Mouse (Mus musculus) testis, adult 2 months (tissue): ENCODE data around the gene Trak2. TPM values are rescaled to one million over a fixed set of nuclear protein-coding genes. Genes with fewer than 3 reads are reported as not detected.
"Not testable (repeated sequence)": the region's sequence is repeated elsewhere in the genome, so short reads cannot be mapped to it uniquely, and the experiment has no call there.

Experiments
- H3K27ac ChIP-seq: fragments of 200-500 bp; 2 replicates; pipeline ENCODE4 v1.5.1; 2012; ENCODE audit warnings: low read depth, low read length; ENCODE audit not compliant: control insufficient read depth, insufficient read depth
- H3K27me3 ChIP-seq: fragments of 200-500 bp; 2 replicates; pipeline ENCODE4 v1.6.1; 2012; ENCODE audit warnings: mild to moderate bottlenecking, low read length, moderate library complexity; ENCODE audit not compliant: control insufficient read depth, insufficient read depth
- H3K36me3 ChIP-seq: fragments of 200-500 bp; 2 replicates; pipeline ENCODE4 v1.6.1; 2012; ENCODE audit warnings: mild to moderate bottlenecking, low read length; ENCODE audit not compliant: control insufficient read depth, insufficient read depth
- H3K4me1 ChIP-seq: fragments of 200-500 bp; 2 replicates; pipeline ENCODE4 v1.6.1; 2012; ENCODE audit warnings: low read length; ENCODE audit not compliant: control insufficient read depth, insufficient read depth
- H3K4me3 ChIP-seq: fragments of 200-500 bp; 2 replicates; pipeline ENCODE4 v1.5.1; 2012; ENCODE audit warnings: low read depth, mild to moderate bottlenecking, low read length, moderate library complexity, mixed read lengths; ENCODE audit not compliant: control insufficient read depth
- CTCF ChIP-seq: fragments of 200-500 bp; IDR thresholded peaks from 2 replicates; pipeline ENCODE4 v1.5.1; 2012; ENCODE audit warnings: low read depth, mild to moderate bottlenecking, inconsistent platforms, low read length, moderate library complexity; ENCODE audit not compliant: control insufficient read depth, insufficient read depth, insufficient replicate concordance
- POLR2A ChIP-seq: fragments of 200-500 bp; IDR thresholded peaks from 2 replicates; pipeline ENCODE4 v1.6.1; 2012; ENCODE audit warnings: low read depth, mild to moderate bottlenecking, inconsistent platforms, low read length, moderate library complexity; ENCODE audit not compliant: control insufficient read depth
- polyA plus RNA-seq: library from polyadenylated mRNA; depleted of rRNA; stranded (reverse); fragments of >200 nt; gene quantifications from 2 replicates; pipeline ENCODE4 v1.2.3, GENCODE M21; 2012

Gene Trak2
- polyA plus RNA-seq, 1 experiment: 3.6 TPM

DNA sequence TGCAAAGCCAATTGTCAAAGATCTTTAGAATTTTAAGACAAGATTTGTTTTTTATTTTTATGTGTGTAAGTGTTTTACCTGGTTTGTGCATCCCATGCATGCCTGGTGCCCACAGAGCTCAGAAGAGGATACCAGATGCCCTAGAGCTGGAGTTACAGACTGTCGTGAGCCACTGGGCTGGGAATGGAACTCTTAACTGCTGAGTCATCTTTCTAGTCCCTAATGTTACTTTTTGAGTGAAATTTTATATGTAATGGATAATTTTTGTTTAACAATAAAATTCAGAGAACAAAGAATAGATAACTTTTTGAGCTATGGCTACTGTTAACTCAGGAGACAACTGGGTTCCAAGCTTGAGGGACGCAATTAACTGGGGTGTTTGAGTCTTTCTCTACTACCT is 13.5 kb downstream of the Trak2 start:
- Histone ChIP-seq H3K4me1 (no peaks in the 10 kb centered on the region), H3K4me3 (no peak overlapping the region), H3K27me3 (no peaks in the 10 kb centered on the region), H3K27ac (no peak overlapping the region), H3K36me3 (no peaks in the 10 kb centered on the region)
- no peak for TF ChIP-seq POLR2A
- no peak for TF ChIP-seq CTCF

DNA sequence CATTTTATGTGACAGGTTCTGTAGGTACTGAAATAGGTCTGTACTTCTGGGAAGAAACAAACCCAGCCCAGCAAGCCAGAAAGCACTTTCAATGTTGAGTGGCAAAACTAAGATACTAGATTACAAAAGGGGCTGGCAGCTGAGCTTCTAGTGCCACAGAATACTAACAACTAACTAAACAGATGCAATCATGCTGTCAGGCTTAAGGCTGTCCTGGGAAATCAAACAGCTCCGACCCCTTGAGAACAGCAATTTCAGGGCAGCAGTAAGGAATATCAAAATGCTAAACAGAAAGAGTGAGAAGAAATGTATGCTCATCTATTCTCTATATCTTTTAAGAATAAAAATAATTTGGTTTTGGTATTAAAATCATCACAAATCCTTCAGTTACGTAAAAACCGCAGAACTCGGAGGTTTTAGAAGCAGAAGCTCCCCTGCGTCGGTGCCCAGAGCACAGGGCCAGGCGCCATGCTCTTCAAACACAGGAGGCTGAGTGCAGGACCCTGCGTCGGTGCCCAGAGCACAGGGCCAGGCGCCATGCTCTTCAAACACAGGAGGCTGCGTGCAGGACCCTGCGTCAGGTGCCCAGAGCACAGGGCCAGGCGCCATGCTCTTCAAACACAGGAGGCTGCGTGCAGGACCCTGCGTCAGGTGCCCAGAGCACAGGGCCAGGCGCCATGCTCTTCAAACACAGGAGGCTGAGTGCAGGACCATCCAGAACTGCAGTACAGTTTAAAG is 14.3 kb downstream of the Trak2 start:
- H3K27ac ChIP-seq, H3K36me3 ChIP-seq, H3K4me1 ChIP-seq, H3K4me3 ChIP-seq, H3K27me3 ChIP-seq: not testable (repeated sequence)

- no peak for TF ChIP-seq POLR2A
- TF ChIP-seq CTCF: no peak
- no peak overlapping the region for H3K27ac ChIP-seq
- H3K27me3 ChIP-seq: no peaks in the 10 kb centered on the region
- H3K4me1 ChIP-seq: no peaks in the 10 kb centered on the region
- H3K4me3 ChIP-seq: no peak overlapping the region
- no peaks in the 10 kb centered on the region for H3K36me3 ChIP-seq
Observed at GRCm38 (mm10) chr1:58957931-58958330, 15.3 kb downstream of the Trak2 start.

DNA sequence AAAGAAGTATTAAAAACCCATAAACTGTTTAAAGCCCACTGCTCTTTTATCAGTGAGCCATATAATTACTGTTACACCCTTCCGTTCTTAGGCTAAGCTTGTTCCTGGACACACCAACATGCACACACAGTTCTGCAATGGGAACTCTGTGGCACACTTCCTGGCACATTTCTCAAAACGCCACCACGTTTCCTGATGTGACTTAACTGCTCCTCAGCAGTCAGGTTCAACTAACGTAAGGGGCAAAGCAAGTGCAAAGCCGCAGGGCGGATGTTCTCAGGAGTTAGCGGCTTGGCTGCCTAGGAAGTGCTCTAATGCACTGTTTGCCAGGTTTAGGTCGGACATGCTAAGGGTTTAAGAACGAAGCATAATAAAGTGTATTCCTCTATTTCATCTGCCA is 17.0 kb downstream of the Trak2 start:
- TF ChIP-seq CTCF (no peak), POLR2A (no peak)

GRCm38 (mm10) chr1:58955716-58956115 is 17.5 kb downstream of the Trak2 start:
- Histone ChIP-seq H3K36me3 (no peaks in the 10 kb centered on the region), H3K4me1 (no peaks in the 10 kb centered on the region), H3K27me3 (no peaks in the 10 kb centered on the region), H3K27ac (no peak overlapping the region), H3K4me3 (no peak overlapping the region)
- no peak for TF ChIP-seq POLR2A

More for the DNA sequence above, 17.0 kb downstream of the Trak2 start:
- Histone ChIP-seq H3K36me3 (no peaks in the 10 kb centered on the region), H3K27me3 (no peaks in the 10 kb centered on the region), H3K27ac (no peak overlapping the region), H3K4me1 (no peaks in the 10 kb centered on the region), H3K4me3 (no peak overlapping the region)

- H3K27me3 ChIP-seq: no peaks in the 10 kb centered on the region
- H3K36me3 ChIP-seq: no peaks in the 10 kb centered on the region
- no peak for TF ChIP-seq POLR2A
- TF ChIP-seq CTCF: no peak
- no peak overlapping the region for H3K27ac ChIP-seq
- H3K4me1 ChIP-seq: no peaks in the 10 kb centered on the region
- H3K4me3 ChIP-seq: no peak overlapping the region
Observed at GRCm38 (mm10) chr1:58954578-58955410, 18.4 kb downstream of the Trak2 start.

GRCm38 (mm10) chr1:58953686-58954434 is 19.4 kb downstream of the Trak2 start:
- H3K4me1 ChIP-seq: no peaks in the 10 kb centered on the region
- no peaks in the 10 kb centered on the region for H3K36me3 ChIP-seq
- no peaks in the 10 kb centered on the region for H3K27me3 ChIP-seq
- no peak for TF ChIP-seq CTCF
- TF ChIP-seq POLR2A: no peak
- no peak overlapping the region for H3K4me3 ChIP-seq
- no peak overlapping the region for H3K27ac ChIP-seq
